Mouse (Mus musculus) kidney, postnatal 10 days (tissue): Measurements from ENCODE around the gene Rad50.

ENCODE experiments used
- DNase-seq: peaks from one replicate; pipeline ENCODE4 v3.0.0; 2021; ENCODE audit warnings: mixed read lengths

Gene Rad50

GRCm38 (mm10) chr11:53706934-53707717, at the start of gene Rad50:
Gene Rad50 (minus strand): TSS chr11:53707319.
- peak; percentile 96 for DNase-seq

DNA sequence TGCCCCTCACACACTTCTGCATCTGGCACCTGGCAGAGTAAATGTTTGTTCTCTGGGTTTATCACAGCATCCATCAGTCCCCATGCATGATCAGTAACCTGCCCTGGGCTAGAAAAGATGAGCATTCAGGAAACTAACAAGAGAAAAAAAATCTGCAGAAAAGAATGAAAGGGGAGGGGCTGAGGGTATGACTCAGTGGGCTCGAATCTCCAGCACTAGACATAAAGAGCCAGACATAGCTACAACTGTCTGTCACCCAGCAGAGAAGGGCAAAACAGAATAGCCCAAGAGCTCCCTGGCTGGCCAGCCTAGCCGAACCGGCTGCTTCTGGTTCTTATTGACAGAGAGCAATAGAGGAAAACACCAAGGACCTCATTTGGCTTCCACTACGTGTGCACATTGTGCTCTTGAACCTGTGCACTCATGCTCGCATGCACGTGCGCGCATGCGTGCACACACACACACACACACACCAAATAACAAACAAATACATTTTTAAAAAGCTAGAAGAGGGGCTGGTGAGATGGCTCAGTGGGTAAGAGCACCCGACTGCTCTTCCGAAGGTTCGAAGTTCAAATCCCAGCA, 48.0 kb upstream of the Rad50 start:
- no peak for DNase-seq

GRCm38 (mm10) chr11:53749716-53750352, 42.7 kb upstream of the Rad50 start:
- no peak for DNase-seq

GRCm38 (mm10) chr11:53749306-53749705, 42.2 kb upstream of the Rad50 start:
- no peak for DNase-seq

- DNase-seq = no peak
Observed at GRCm38 (mm10) chr11:53748614-53749013, 41.5 kb upstream of the Rad50 start.

DNA sequence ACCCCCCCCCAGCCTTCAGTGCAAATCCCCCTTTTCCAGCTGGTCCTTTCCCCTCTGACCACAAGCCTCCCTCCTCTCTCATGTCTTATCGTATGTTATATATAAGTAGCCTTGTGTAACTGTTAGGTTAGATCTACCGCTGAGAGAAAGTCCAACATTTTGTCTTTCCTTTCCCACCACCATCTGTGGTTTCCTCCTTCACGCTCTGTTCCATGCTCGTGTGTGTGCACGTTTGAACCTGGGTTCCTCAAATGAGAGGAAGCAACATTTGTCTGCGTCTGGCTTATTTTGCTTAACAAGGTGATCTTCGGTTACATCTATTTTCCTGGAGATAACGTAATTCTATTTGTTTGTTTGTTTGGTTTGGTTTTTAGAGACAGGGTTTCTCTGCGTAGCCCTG, 40.9 kb upstream of the Rad50 start:
- no peak for DNase-seq

DNA sequence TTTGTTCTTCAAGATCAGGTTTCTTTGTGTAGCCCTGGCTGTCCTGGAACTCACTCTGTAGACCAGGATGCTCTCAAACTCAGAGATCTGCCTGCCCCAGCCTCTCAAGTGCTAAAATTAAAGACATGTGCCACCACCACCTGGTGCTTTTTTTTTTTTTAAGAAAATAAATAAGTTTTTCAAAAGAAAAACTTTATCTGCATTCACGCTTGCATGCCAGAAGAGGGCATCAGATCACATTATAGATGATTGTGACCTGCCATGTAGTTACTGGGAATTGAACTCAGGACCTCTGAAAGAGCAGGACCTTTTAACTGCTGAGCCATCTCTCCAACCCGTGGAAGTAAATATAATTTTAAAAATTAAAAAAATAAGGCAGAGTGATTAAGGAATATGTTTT, 38.1 kb upstream of the Rad50 start:
- DNase-seq = no peak

GRCm38 (mm10) chr11:53742353-53742752, 35.2 kb upstream of the Rad50 start:
- DNase-seq = peak; percentile 41

DNA sequence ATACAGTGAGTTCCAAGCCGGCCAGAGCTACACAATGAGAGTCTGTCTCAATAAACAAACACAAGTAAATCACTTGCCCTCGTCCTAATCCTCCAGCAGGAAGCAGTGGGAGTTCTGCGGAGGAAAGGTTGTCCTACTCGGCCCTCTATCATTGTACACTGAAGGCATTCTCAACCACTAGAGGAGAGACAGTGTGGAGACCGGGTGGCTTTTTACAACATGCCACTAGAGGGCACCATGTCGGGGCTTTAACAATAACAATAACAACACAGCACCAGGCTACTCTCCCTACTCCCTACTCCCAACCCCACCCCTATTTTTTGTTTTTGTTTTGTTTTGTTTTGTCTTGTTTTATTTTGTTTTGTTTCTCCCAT, 30.4 kb upstream of the Rad50 start:
- DNase-seq = peak; percentile 79

GRCm38 (mm10) chr11:53736771-53737572, 29.9 kb upstream of the Rad50 start:
- DNase-seq = peak; percentile 84

DNA sequence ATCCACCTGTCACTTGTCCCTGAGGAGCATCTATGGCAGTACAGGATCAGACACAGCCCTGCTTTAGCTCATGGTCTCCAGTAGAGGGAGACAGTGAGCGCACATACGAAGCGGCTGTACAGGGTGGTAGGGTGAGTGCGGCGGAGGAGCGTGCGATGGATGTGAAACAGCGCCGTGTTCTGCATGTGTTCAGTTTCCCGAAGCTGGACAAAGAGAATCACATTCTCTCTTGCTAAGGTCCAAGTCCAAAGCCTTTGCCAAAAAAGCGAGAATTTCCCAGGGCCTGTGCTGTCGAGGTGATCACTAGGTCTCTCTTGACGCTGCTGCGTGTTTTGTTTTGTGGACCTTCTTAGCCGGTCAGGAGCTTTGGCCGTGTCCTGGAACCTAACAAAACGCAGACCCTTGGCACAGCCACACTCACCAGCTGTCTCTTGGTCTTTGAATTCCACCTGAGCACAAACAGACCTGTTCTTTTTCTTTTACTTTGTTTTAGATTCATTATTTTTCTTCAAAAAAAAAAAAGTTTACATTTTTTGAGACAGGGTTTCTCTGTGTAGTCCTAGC, 28.6 kb upstream of the Rad50 start:
- peak; percentile 76 for DNase-seq

- no peak for DNase-seq
Observed at GRCm38 (mm10) chr11:53734970-53735681, 28.0 kb upstream of the Rad50 start.

GRCm38 (mm10) chr11:53734431-53734830, 27.3 kb upstream of the Rad50 start:
- no peak for DNase-seq

DNA sequence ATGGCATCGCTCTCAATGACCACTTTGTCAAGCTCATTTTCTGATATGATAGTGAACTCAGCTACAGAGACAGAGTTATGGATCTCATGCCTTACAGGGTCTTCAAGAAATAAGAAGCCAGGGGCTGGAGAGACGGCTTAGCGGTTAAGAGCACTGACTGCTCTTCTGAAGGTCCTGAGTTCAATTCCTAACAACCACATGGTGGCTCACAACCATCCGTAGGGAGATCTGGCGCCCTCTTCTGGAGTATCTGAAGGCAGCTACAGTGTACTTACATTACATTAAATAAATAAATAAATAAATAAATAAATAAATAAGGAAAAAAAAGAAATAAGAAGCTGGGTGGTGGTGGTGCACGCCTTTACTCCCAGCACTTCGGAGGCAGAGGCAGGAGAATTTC, 26.7 kb upstream of the Rad50 start:
- no peak for DNase-seq

DNA sequence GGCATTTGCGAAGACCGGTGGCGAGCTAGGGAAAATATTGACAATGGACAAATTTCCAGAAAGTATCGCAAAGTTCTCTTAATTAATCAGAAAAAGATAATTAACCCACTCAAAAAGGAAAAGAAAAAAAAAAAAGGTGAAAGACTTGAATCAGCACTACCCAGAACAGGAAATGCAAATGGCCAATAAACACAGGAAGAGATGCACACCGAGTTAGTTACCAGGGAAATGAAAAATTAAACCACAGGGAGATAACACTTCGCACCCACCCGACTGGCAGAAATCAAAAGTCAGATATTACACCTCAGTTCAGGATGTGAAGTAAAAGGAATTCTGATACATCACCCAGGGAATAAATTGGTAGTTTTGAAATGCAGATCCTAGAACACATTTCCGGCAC, 25.1 kb upstream of the Rad50 start:
- DNase-seq = no peak

DNA sequence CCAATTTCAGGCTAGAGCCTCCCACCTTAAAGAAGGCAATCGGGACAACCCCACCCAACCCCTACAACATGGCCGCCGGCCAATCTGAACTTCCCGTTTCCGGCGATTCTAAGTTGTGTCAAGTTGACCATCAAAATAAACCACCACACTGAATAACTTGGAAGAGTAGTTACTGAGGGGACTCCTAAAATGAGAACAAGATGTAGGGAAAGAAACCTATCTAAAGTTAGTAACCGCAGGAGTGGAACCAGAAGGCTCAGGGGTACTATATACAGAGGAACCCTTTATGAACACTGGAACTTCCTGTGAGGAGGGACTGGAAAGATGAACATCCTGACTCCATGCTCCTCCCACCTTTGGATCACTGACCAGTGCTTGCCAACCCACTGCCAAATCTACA, 24.3 kb upstream of the Rad50 start:
- DNase-seq = no peak

DNA sequence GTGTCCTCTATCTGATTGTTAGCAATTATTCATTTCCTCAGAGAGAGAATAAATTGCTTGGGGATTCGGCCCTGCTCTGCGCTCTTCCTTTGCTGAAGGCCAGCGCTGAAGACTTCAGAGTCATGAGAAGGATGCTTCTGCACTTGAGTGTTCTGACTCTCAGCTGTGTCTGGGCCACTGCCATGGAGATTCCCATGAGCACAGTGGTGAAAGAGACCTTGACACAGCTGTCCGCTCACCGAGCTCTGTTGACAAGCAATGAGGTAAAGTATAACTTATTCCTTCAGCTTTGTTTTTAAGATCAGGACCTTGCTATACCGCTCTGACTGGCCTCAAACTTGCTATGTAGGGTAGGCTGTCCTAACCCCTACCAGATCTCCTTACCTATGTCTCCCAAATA, 13.6 kb upstream of the Rad50 start, which contains the start of gene Il5:
Il5 (plus strand) TSS at position 80 of the 400 bp plus-strand sequence.
- no peak for DNase-seq

DNA sequence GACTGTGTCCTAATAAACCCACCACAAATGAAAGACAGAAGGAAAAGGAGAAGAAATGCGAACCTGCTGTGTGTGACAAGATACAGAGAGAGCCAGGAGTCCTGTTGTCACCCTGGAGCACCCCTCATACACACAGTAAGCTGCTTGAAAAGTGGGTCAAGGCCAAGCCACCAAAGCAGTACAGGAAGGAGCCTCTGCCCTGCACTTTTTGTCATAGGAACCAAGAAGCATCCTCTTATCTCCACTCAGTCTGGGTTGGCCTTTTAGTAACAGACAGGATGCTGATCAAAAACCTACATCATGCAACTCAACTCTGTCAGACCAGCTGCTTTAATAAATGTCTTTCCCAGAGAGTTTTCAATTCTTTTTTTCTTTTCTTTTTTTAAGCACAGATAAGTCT, 12.6 kb upstream of the Rad50 start:
- no peak for DNase-seq

DNA sequence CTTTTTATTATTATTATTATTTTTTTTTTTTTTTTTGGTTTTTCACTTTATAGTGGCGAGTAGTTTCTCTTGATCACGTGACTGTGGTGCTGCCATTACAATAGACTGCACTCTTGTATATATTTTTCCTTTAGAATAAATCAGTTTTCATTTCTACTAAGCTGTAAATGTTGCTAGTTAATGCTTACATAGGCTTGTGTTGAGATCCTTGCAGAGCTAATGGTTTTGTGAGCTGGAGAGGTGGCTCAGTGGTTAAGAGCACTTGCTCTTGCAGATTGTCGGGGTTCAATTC, 545 bp upstream of the Rad50 start:
- DNase-seq = no peak

- peak; percentile 71 for DNase-seq
Observed at GRCm38 (mm10) chr11:53706236-53706933, 734 bp downstream of the Rad50 start.

- DNase-seq = no peak
Observed at GRCm38 (mm10) chr11:53699351-53699750, 7.8 kb downstream of the Rad50 start.

DNA sequence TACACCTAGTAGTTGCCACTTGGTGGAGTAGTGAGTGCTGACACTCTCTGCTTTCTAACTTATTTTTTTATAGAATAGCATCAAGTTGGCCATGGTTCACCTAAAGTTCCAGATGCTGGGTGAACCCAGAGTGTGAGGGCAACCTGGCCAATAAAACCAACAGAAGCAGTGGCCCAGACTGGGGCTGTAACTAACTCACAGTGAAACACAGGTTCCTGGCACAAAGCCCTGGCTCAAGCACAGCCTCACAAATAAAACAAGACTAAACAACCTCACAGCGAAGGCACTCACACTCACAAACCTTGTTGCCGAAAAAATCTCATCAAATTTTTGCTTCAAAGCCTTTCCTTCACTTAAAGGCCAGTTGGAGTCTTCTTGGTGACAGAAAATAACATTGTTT, 8.6 kb downstream of the Rad50 start:
- no peak for DNase-seq
